Mouse (Mus musculus) embryonic fibroblast, embryonic 13.5 days (primary cell): ENCODE results near the gene Ecsit.

Experiments
- CTCF ChIP-seq: IDR thresholded peaks from 2 replicates; pipeline ENCODE4 v1.5.1; 2011; ENCODE audit warnings: mild to moderate bottlenecking, control low read depth, low read length, moderate library complexity, borderline replicate concordance; ENCODE audit not compliant: insufficient read depth
- POLR2A ChIP-seq: IDR thresholded peaks from 2 replicates; pipeline ENCODE4 v1.6.1; 2011; ENCODE audit warnings: low read depth, mild to moderate bottlenecking, control low read depth, low read length, moderate library complexity

GRCm38 (mm10) chr9:22070791-22071573, 14.3 kb downstream of the Ecsit start, which contains the start of the genes Gm49318 and Zfp653:
- TF ChIP-seq CTCF (no peak), POLR2A (peak; percentile 83)
